Mouse (Mus musculus) limb, embryonic 14.5 days (tissue): ENCODE results near the gene Ints3. TPM values are rescaled to one million over a fixed set of nuclear protein-coding genes. Genes with fewer than 3 reads are reported as not detected.

Source experiments
- ATAC-seq: fragments of 200-750 bp; cut with Nextera tagmentation; 2 replicates; pipeline ENCODE4 v1.8.0; 2017; ENCODE audit warnings: low read depth, moderate number of reproducible peaks, moderate TSS enrichment; ENCODE audit not compliant: low FRiP score
- DNase-seq: peaks from one replicate; pipeline ENCODE4 v3.0.0-alpha.2; 2015; ENCODE audit warnings: low spot score
- H3K27ac ChIP-seq: fragments of 300-500 bp; sonication (generic); replicated peaks from 2 replicates; pipeline ENCODE4 v1.5.1; 2014; ENCODE audit warnings: low read depth, mild to moderate bottlenecking, low read length, moderate library complexity, mixed read lengths
- H3K27me3 ChIP-seq: fragments of 300-500 bp; sonication (generic); 2 replicates; pipeline ENCODE4 v1.6.1; 2014; ENCODE audit warnings: low read length, mixed read lengths; ENCODE audit not compliant: control insufficient read depth, insufficient read depth
- H3K36me3 ChIP-seq: fragments of 300-500 bp; sonication (generic); 2 replicates; pipeline ENCODE4 v1.6.1; 2014; ENCODE audit warnings: mild to moderate bottlenecking, low read length, moderate library complexity, mixed read lengths; ENCODE audit not compliant: control insufficient read depth, insufficient read depth
- H3K4me1 ChIP-seq: fragments of 300-500 bp; sonication (generic); 2 replicates; pipeline ENCODE4 v1.6.1; 2014; ENCODE audit warnings: antibody characterized with exemption, low read length, mixed read lengths; ENCODE audit not compliant: control insufficient read depth, insufficient read depth
- H3K4me2 ChIP-seq: fragments of 300-500 bp; sonication (generic); replicated peaks from 2 replicates; pipeline ENCODE4 v1.6.1; 2014; ENCODE audit warnings: low read depth, mild to moderate bottlenecking, low read length, moderate library complexity; ENCODE audit not compliant: severe bottlenecking
- H3K4me3 ChIP-seq: fragments of 300-500 bp; sonication (generic); replicated peaks from 2 replicates; pipeline ENCODE4 v1.5.1; 2014; ENCODE audit warnings: low read length
- H3K9ac ChIP-seq: fragments of 300-500 bp; sonication (generic); 2 replicates; pipeline ENCODE4 v1.6.1; 2014; ENCODE audit warnings: mild to moderate bottlenecking, low read depth, low read length, moderate library complexity; ENCODE audit not compliant: severe bottlenecking
- H3K9me3 ChIP-seq: fragments of 300-500 bp; sonication (generic); 2 replicates; pipeline ENCODE4 v1.6.1; 2016; ENCODE audit warnings: low read length; ENCODE audit not compliant: control insufficient read depth
- POLR2A ChIP-seq: fragments of 200-500 bp; IDR thresholded peaks from 2 replicates; pipeline ENCODE4 v1.8.0; 2012; ENCODE audit warnings: inconsistent platforms, mild to moderate bottlenecking, moderate library complexity, borderline replicate concordance; ENCODE audit not compliant: insufficient read depth, insufficient read length; ENCODE audit errors: extremely low read depth
- WGBS: fragments of 180-500 bp; shearing (Covaris S2); extraction: QIAGEN DNeasy Blood & Tissue Kit; methylation state at CpG from one replicate; pipeline ENCODE4 v1.1.7; 2014; 5-methylcytosine and 5-hydroxymethylcytosine counted together
- polyA plus RNA-seq, 2 experiments: library from polyadenylated mRNA; depleted of rRNA in 1 of 2; stranded (reverse) in 1 of 2; unstranded in 1 of 2; fragments of >200 nt; fragmentation: Nextera tagmentation in 1 of 2; extraction: Ambion mirVana in 1 of 2; gene quantifications; 2 replicates each; pipeline versions ENCODE4 v1.2.1 to v1.2.3; 2012 to 2014

Ints3 gene
- polyA plus RNA-seq, 2 experiments, result 26.0 to 52.8 TPM

GRCm38 (mm10) chr3:90369041-90369440, 64.4 kb downstream of the Ints3 start:
- Histone ChIP-seq H3K9ac (no peak overlapping the region), H3K4me1 (no peaks in the 10 kb centered on the region), H3K36me3 (no peaks in the 10 kb centered on the region), H3K27me3 (no peaks in the 10 kb centered on the region), H3K4me3 (no peak overlapping the region), H3K27ac (no peak overlapping the region), H3K4me2 (no peak overlapping the region), H3K9me3 (no peaks in the 10 kb centered on the region)
- no peak for TF ChIP-seq POLR2A
- ATAC-seq, result no peak
- 42% methylated on average over 2 of the region's 2 CpGs for WGBS
- no peak for DNase-seq

GRCm38 (mm10) chr3:90367001-90367632, 66.3 kb downstream of the Ints3 start:
- Histone ChIP-seq H3K27me3 (no peaks in the 10 kb centered on the region), H3K36me3 (peaks cover 5% of the 10 kb centered on the region; the same call in 1 of the 2 replicates), H3K9me3 (no peaks in the 10 kb centered on the region), H3K27ac (no peak overlapping the region), H3K9ac (no peak overlapping the region), H3K4me2 (no peak overlapping the region), H3K4me1 (no peaks in the 10 kb centered on the region), H3K4me3 (no peak overlapping the region)
- ATAC-seq (no peak), DNase-seq (no peak)
- 90% methylated on average over 5 of the region's 5 CpGs for WGBS
- no peak for TF ChIP-seq POLR2A

GRCm38 (mm10) chr3:90362346-90362745, 71.1 kb downstream of the Ints3 start:
- TF ChIP-seq POLR2A, result no peak
- H3K27ac ChIP-seq, result no peak overlapping the region
- H3K9me3 ChIP-seq, result no peaks in the 10 kb centered on the region
- no peak for ATAC-seq
- H3K4me1 ChIP-seq, result no peaks in the 10 kb centered on the region
- no peak for DNase-seq
- 87% methylated on average over 2 of the region's 2 CpGs for WGBS
- H3K4me3 ChIP-seq, result no peak overlapping the region
- H3K9ac ChIP-seq, result no peak overlapping the region
- H3K36me3 ChIP-seq, result peaks cover 35% of the 10 kb centered on the region
- no peak overlapping the region for H3K4me2 ChIP-seq
- H3K27me3 ChIP-seq, result no peaks in the 10 kb centered on the region

- 87% methylated on average over 4 of the region's 4 CpGs for WGBS
- Histone ChIP-seq H3K4me3 (no peak overlapping the region), H3K4me2 (no peak overlapping the region), H3K36me3 (peaks cover 44% of the 10 kb centered on the region), H3K4me1 (no peaks in the 10 kb centered on the region), H3K27ac (no peak overlapping the region), H3K9ac (no peak overlapping the region), H3K9me3 (no peaks in the 10 kb centered on the region), H3K27me3 (no peaks in the 10 kb centered on the region)
- no peak for TF ChIP-seq POLR2A
- ATAC-seq, result no peak
- DNase-seq, result no peak
Observed at GRCm38 (mm10) chr3:90361476-90361875, 71.9 kb downstream of the Ints3 start.

- Histone ChIP-seq H3K4me1 (no peaks in the 10 kb centered on the region), H3K27me3 (no peaks in the 10 kb centered on the region), H3K36me3 (peaks cover 66% of the 10 kb centered on the region), H3K27ac (no peak overlapping the region), H3K9ac (no peak overlapping the region), H3K4me3 (no peak overlapping the region), H3K9me3 (no peaks in the 10 kb centered on the region), H3K4me2 (no peak overlapping the region)
- DNase-seq (no peak), ATAC-seq (no peak)
- 86% methylated on average over 1 of the region's 1 CpGs for WGBS
- TF ChIP-seq POLR2A, result no peak
Observed at GRCm38 (mm10) chr3:90359230-90359629, 74.2 kb downstream of the Ints3 start.
